Mouse (Mus musculus) lung, adult 2 months (tissue): ENCODE results near the gene Prkrip1.

Experiments
- CTCF ChIP-seq: fragments of 200-500 bp; IDR thresholded peaks from 2 replicates; pipeline ENCODE4 v1.5.1; 2011; ENCODE audit warnings: mild to moderate bottlenecking, low read length, control low read depth; ENCODE audit not compliant: insufficient read depth
- POLR2A ChIP-seq: fragments of 200-500 bp; IDR thresholded peaks from 2 replicates; pipeline ENCODE4 v1.6.1; 2011; ENCODE audit warnings: low read depth, mild to moderate bottlenecking, control low read depth, low read length, borderline replicate concordance; ENCODE audit errors: extremely low read depth

DNA sequence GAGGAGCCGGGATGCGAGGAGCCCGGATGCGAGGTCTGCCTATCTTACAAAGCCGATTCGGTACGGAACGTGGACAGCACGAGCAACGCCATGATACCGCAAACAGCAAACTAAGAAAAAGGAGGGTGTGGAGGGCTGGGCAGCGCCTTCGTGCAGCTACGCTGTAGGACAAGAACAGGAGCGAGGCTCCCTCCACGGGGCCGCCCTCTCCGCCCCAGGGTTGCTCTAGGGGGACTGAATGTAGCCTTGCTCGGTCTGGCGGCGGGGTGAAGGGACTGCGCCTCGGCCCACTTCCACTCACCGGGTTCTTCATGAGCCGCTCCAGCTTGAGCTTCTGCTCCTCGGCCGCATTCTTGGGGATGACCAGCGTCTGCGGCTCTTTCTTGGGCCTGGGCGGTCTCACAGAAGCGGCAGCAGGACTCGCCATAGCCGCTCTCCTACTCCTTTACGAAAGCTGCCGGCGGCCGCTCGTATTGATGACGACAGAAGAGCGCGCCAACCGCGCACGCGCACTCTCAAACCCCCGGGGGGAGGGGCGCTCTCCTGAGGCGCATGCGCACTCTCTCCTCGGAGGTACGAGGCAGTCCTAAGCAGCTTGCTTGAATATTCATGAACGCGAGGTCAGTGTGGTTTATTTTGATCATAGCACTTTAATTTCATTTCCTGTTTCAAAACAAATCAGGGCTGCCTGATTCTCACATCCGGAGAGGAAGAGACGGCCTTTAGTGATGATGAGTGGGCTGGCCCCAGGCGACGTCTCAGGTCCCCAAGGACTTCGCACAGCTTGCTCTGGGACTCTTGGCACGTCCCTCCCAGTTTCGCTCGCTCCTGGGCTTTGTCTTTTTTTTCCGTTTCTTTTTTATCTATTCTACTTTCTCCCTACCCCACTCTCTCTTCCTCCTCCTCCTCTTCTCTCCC is at the start of gene Prkrip1:
- TF ChIP-seq POLR2A = peak; percentile 68; the same call in 1 of the 2 replicates
- TF ChIP-seq CTCF = no peak
